ENCODE assay signal across 11 mouse cellular contexts in genomic region chr9:47688297-47688696, GRCm38 (mm10).
A peak's percentile ranks its signal among the peaks of the same experiment; 100 is the strongest.
DNase-seq lines count a peak whose midpoint lies in the region; ATAC-seq lines count a peak whose summit lies in the region.
"Had no signal": no experiment of that assay in that cellular context is flagged by ENCODE, and none has a peak within 500 bp of the region (broad histone marks: within the 10 kb centered on the region; RNA-seq: fewer than 3 reads in every experiment).

No protein-coding gene starts in this region.

- H3K4me1 ChIP-seq in intestine, embryonic 14.5 days (replicated peaks; ENCODE audit: control insufficient read depth, insufficient read depth, low read length), result peaks cover 21% of the 10 kb centered on the region
- peaks cover 9% of the 10 kb centered on the region for H3K4me1 ChIP-seq in intestine, embryonic 16.5 days (ENCODE audit: control insufficient read depth, insufficient read depth, low read length)

- no peak overlapping the region for H3K4me3 ChIP-seq in intestine, embryonic 14.5 days (ENCODE audit: low read depth, low read length)
- no peak overlapping the region for H3K4me3 ChIP-seq in intestine, embryonic 16.5 days (ENCODE audit: low read length)

- H3K36me3 ChIP-seq in intestine, embryonic 14.5 days (ENCODE audit: control insufficient read depth, insufficient read depth, low read length), result no peaks in the 10 kb centered on the region
- H3K36me3 ChIP-seq in intestine, embryonic 16.5 days (ENCODE audit: control insufficient read depth, insufficient read depth, low read length), result no peaks in the 10 kb centered on the region

- no peaks in the 10 kb centered on the region for H3K27me3 ChIP-seq in intestine, embryonic 14.5 days (replicated peaks; ENCODE audit: control insufficient read depth, insufficient read depth, low read length)
- no peaks in the 10 kb centered on the region; the same call in 1 of the 2 replicates for H3K27me3 ChIP-seq in intestine, embryonic 16.5 days (replicated peaks; ENCODE audit: control insufficient read depth, insufficient read depth, low read length)

- H3K9me3 ChIP-seq in intestine, embryonic 14.5 days (ENCODE audit: control insufficient read depth, low read length), result no peaks in the 10 kb centered on the region
- no peaks in the 10 kb centered on the region for H3K9me3 ChIP-seq in intestine, embryonic 16.5 days (ENCODE audit: control insufficient read depth, low read length)

- peak; percentile 65 for DNase-seq in intestine, embryonic 14.5 days (ENCODE audit: low spot score)
- DNase-seq in adrenal gland, adult 2 months, result peak; percentile 69
- peak; percentile 69 to 77 for DNase-seq in heart, postnatal 10 days
- DNase-seq in lung, postnatal 10 days, result peak; percentile 83
- DNase-seq in T-cell, adult 2 months (ENCODE audit: low spot score), result no peak
- no peak for DNase-seq in spleen, adult 12 weeks (ENCODE audit: low spot score)
- no peak for DNase-seq in right cerebral cortex, postnatal 36 days (ENCODE audit: low spot score in 2 of 2)

- H3K9ac ChIP-seq in intestine, embryonic 14.5 days (ENCODE audit: low read length), result no peak overlapping the region
- no peak overlapping the region for H3K9ac ChIP-seq in intestine, embryonic 16.5 days (ENCODE audit: low read depth, low read length)
- H3K9ac ChIP-seq: liver, embryonic 14.5 days had no signal

- intact Hi-C loops in heart, postnatal 10 days (cut with DNase I), result no loop called here

- no peak for ATAC-seq in intestine, embryonic 14.5 days (replicated peaks; ENCODE audit: low FRiP score, low TSS enrichment, low read depth)
- ATAC-seq in intestine, embryonic 16.5 days, result no peak
- ATAC-seq: CD4-positive, CD25-positive, alpha-beta regulatory T cell, adult 4 months; forebrain, embryonic 14.5 days had no signal

- no peak overlapping the region for H3K27ac ChIP-seq in intestine, embryonic 14.5 days (ENCODE audit: low read depth)
- no peak overlapping the region for H3K27ac ChIP-seq in intestine, embryonic 16.5 days (ENCODE audit: low read length)
- H3K27ac ChIP-seq: liver, embryonic 14.5 days had no signal

- 23% methylated on average over 10 of the region's 10 CpGs for WGBS in intestine, embryonic 14.5 days
- 37% methylated on average over 10 of the region's 10 CpGs for WGBS in intestine, embryonic 16.5 days

- peak overlapping the region; percentile 5; the same call in 1 of the 2 replicates for H3K4me2 ChIP-seq in intestine, embryonic 14.5 days (ENCODE audit: low read length)
- no peak overlapping the region for H3K4me2 ChIP-seq in intestine, embryonic 16.5 days (ENCODE audit: low read depth, low read length)

Comparison
In these comparisons a context has a peak if more than half of its experiments do, and no peak if none do; other contexts are left out.
1. DNase-seq: peak in intestine, embryonic 14.5 days (single experiment), adrenal gland, adult 2 months (single experiment), heart, postnatal 10 days (2 of 2) and lung, postnatal 10 days (single experiment); none in T-cell, adult 2 months (single experiment), spleen, adult 12 weeks (single experiment) and right cerebral cortex, postnatal 36 days (0 of 2).